Mouse (Mus musculus): ENCODE measurements around the gene 2810021J22Rik.

- TF ChIP-seq CTCF (IDR thresholded peaks at IDR 0.05; ENCODE audit: borderline replicate concordance, insufficient read depth, low read depth, low read length) (no peak), POLR2A (IDR thresholded peaks at IDR 0.05; ENCODE audit: borderline replicate concordance, insufficient read depth, low read length) (no peak)
Measured at GRCm38 (mm10) chr11:58930254-58930653, 63.2 kb downstream of the 2810021J22Rik start.
